Comparison of ENCODE assay signal across 23 mouse cellular contexts in the genomic region with DNA sequence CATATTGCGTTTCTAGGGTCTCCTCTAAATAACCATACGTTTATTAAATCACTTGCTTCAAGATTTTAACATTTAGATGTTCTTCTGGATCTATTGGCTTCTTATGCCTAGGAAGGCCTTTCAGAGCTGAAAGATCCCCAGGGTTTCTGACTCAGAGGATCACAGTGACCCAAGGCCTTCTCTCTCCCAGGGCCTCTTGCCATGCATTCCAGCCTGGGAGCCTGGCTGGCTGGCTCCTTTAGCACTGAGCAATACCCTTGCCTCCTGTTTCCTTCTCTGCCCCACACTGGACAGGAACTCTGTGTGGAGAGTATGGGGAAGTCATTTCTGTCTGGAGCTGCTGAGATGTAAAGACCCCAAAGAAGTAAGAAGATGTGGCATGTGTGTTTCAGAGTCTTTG. TPM values are rescaled to one million over a fixed set of nuclear protein-coding genes. Genes with fewer than 3 reads are reported as not detected.
"Had no signal": no experiment of that assay in that cellular context is flagged by ENCODE, and none has a peak within 500 bp of the region (broad histone marks: within the 10 kb centered on the region; RNA-seq: fewer than 3 reads in every experiment).

No protein-coding gene starts in this region.

- H3K27ac ChIP-seq: kidney, embryonic 15.5 days; left cerebral cortex, adult 2 months; limb, embryonic 10.5 days; liver, embryonic 15.5 days; neural tube, embryonic 15.5 days had no signal

- DNase-seq: kidney, postnatal 14 days; lung, adult 2 months; lung, postnatal 36 days; midbrain, embryonic 14.5 days; right cerebral cortex, postnatal 14 days; thymus, postnatal 4 days had no signal

- H3K4me3 ChIP-seq: kidney, embryonic 15.5 days; left cerebral cortex, adult 2 months; limb, embryonic 10.5 days; liver, embryonic 15.5 days; myocyte; neural tube, embryonic 15.5 days had no signal

RNA-seq across cellular contexts. Expression of a gene that starts 16.0 kb away (rescaled TPM):
- total RNA-seq: layer of hippocampus, adult 8-10 months; layer of hippocampus, postnatal 25 days; left cerebral cortex, adult 2 months; left cerebral cortex, postnatal 14 days; megakaryocyte progenitor cell, adult 5-6 weeks had no signal
- polyA plus RNA-seq: kidney, embryonic 15.5 days; large intestine, adult 2 months; limb, embryonic 14.5 days; liver, embryonic 11.5 days; liver, embryonic 15.5 days; lung, adult 2 months; lung, postnatal 0 days; midbrain, embryonic 14.5 days; myocyte; neural tube, embryonic 11.5 days; neural tube, embryonic 15.5 days; small intestine, adult 2 months; stomach, embryonic 16.5 days had no signal
